Mouse (Mus musculus): ENCODE data around the gene Rpl10.

The Rpl10 gene

GRCm38 (mm10) chrX:74281041-74281731, 10.6 kb downstream of the Rpl10 start:
- no peak for DNase-seq (ENCODE audit: low spot score)

- DNase-seq (ENCODE audit: low spot score), result peak; percentile 89
Observed at GRCm38 (mm10) chrX:74281732-74282394, 11.3 kb downstream of the Rpl10 start, which contains the start of the genes Taz and Dnase1l1. Taz (plus strand) TSS chrX:74281912. Dnase1l1 (minus strand) TSS chrX:74282337.

GRCm38 (mm10) chrX:74282395-74283091, 11.9 kb downstream of the Rpl10 start:
- peak; percentile 80 for DNase-seq (ENCODE audit: low spot score)

- no peak for DNase-seq (ENCODE audit: low spot score)
Observed at GRCm38 (mm10) chrX:74283092-74283437, 12.5 kb downstream of the Rpl10 start.

GRCm38 (mm10) chrX:74293431-74293830, 22.8 kb downstream of the Rpl10 start:
- no peak for DNase-seq (ENCODE audit: low spot score)

GRCm38 (mm10) chrX:74296538-74297448, 26.2 kb downstream of the Rpl10 start, which contains the start of gene Atp6ap1:
Atp6ap1 (plus strand) TSS chrX:74297097.
- peak; percentile 91 for DNase-seq (ENCODE audit: low spot score)

GRCm38 (mm10) chrX:74298348-74298747, 27.7 kb downstream of the Rpl10 start:
- DNase-seq (ENCODE audit: low spot score), result no peak

- no peak for DNase-seq (ENCODE audit: low spot score)
Observed at GRCm38 (mm10) chrX:74299721-74300120, 29.1 kb downstream of the Rpl10 start.

GRCm38 (mm10) chrX:74304867-74305700, 34.5 kb downstream of the Rpl10 start, which contains the start of gene Gdi1:
Gdi1 (plus strand) TSS chrX:74304998.
- peak; percentile 35 for DNase-seq (ENCODE audit: low spot score)

GRCm38 (mm10) chrX:74312540-74313464, 42.2 kb downstream of the Rpl10 start, which contains the start of gene Fam50a:
Fam50a (plus strand) TSS chrX:74313033.
- DNase-seq (ENCODE audit: low spot score), result peak; percentile 78
